Mouse (Mus musculus): Measurements from ENCODE around the gene A630023A22Rik. TPM values are rescaled to one million over a fixed set of nuclear protein-coding genes. Genes with fewer than 3 reads are reported as not detected.
A peak's percentile ranks its signal among the peaks of the same experiment; 100 is the strongest.

Gene A630023A22Rik
- polyA plus RNA-seq, 1 experiment from 2014 or later, result 1.3 TPM

GRCm38 (mm10) chr14:34078293-34078692 is 24.3 kb downstream of the A630023A22Rik start:
- Histone ChIP-seq H3K4me1 (replicated peaks; ENCODE audit: control insufficient read depth, insufficient read depth, low read length) (no peaks in the 10 kb centered on the region), H3K4me3 (ENCODE audit: low read depth, low read length) (no peak overlapping the region), H3K9ac (ENCODE audit: low read depth, low read length) (no peak overlapping the region), H3K9me3 (ENCODE audit: control insufficient read depth) (no peaks in the 10 kb centered on the region), H3K27ac (ENCODE audit: low read depth, low read length) (no peak overlapping the region), H3K27me3 (replicated peaks; ENCODE audit: control insufficient read depth, insufficient read depth, low read length) (no peaks in the 10 kb centered on the region), H3K4me2 (replicated peaks; ENCODE audit: low read depth) (no peak overlapping the region), H3K36me3 (ENCODE audit: control insufficient read depth, insufficient read depth) (no peaks in the 10 kb centered on the region)
- no peak for TF ChIP-seq CTCF (IDR thresholded peaks at IDR 0.05; ENCODE audit: low read depth)
- 60% methylated on average over 4 of the region's 4 CpGs for WGBS
- no peak; the same call in 1 of the 2 replicates for ATAC-seq

- no peak overlapping the region for H3K4me2 ChIP-seq (replicated peaks; ENCODE audit: low read depth)
- 0 out of 2 replicates have a peak, but pooled peaks have one; percentile 6 for TF ChIP-seq CTCF (IDR thresholded peaks at IDR 0.05; ENCODE audit: low read depth)
- no peak for ATAC-seq
- no peaks in the 10 kb centered on the region for H3K4me1 ChIP-seq (replicated peaks; ENCODE audit: control insufficient read depth, insufficient read depth, low read length)
- H3K4me3 ChIP-seq (ENCODE audit: low read depth, low read length), result no peak overlapping the region
- H3K9ac ChIP-seq (ENCODE audit: low read depth, low read length), result no peak overlapping the region
- H3K27me3 ChIP-seq (replicated peaks; ENCODE audit: control insufficient read depth, insufficient read depth, low read length), result no peaks in the 10 kb centered on the region
- H3K27ac ChIP-seq (ENCODE audit: low read depth, low read length), result no peak overlapping the region
- WGBS, result 74% methylated on average over 5 of the region's 5 CpGs
- no peaks in the 10 kb centered on the region for H3K36me3 ChIP-seq (ENCODE audit: control insufficient read depth, insufficient read depth)
- no peaks in the 10 kb centered on the region for H3K9me3 ChIP-seq (ENCODE audit: control insufficient read depth)
Measured at GRCm38 (mm10) chr14:34077222-34077621, 25.3 kb downstream of the A630023A22Rik start.

GRCm38 (mm10) chr14:34075346-34075745 is 27.2 kb downstream of the A630023A22Rik start:
- H3K27me3 ChIP-seq (replicated peaks; ENCODE audit: control insufficient read depth, insufficient read depth, low read length), result no peaks in the 10 kb centered on the region
- H3K9me3 ChIP-seq (ENCODE audit: control insufficient read depth), result no peaks in the 10 kb centered on the region
- H3K9ac ChIP-seq (ENCODE audit: low read depth, low read length), result no peak overlapping the region
- 44% methylated on average over 4 of the region's 4 CpGs for WGBS
- no peak for TF ChIP-seq CTCF (IDR thresholded peaks at IDR 0.05; ENCODE audit: low read depth)
- no peak overlapping the region for H3K4me3 ChIP-seq (ENCODE audit: low read depth, low read length)
- H3K36me3 ChIP-seq (ENCODE audit: control insufficient read depth, insufficient read depth), result no peaks in the 10 kb centered on the region
- ATAC-seq, result no peak
- no peak overlapping the region for H3K27ac ChIP-seq (ENCODE audit: low read depth, low read length)
- H3K4me2 ChIP-seq (replicated peaks; ENCODE audit: low read depth), result no peak overlapping the region
- H3K4me1 ChIP-seq (replicated peaks; ENCODE audit: control insufficient read depth, insufficient read depth, low read length), result no peaks in the 10 kb centered on the region

GRCm38 (mm10) chr14:34071665-34072064 is 30.9 kb downstream of the A630023A22Rik start:
- ATAC-seq, result no peak
- H3K27me3 ChIP-seq (replicated peaks; ENCODE audit: control insufficient read depth, insufficient read depth, low read length), result no peaks in the 10 kb centered on the region
- TF ChIP-seq CTCF (IDR thresholded peaks at IDR 0.05; ENCODE audit: low read depth), result 0 out of 2 replicates have a peak, but pooled peaks have one; percentile 16
- H3K4me3 ChIP-seq (ENCODE audit: low read depth, low read length), result no peak overlapping the region
- no peaks in the 10 kb centered on the region for H3K9me3 ChIP-seq (ENCODE audit: control insufficient read depth)
- no peak overlapping the region for H3K9ac ChIP-seq (ENCODE audit: low read depth, low read length)
- 65% methylated on average over 6 of the region's 6 CpGs for WGBS
- no peak overlapping the region for H3K4me2 ChIP-seq (replicated peaks; ENCODE audit: low read depth)
- no peaks in the 10 kb centered on the region for H3K4me1 ChIP-seq (replicated peaks; ENCODE audit: control insufficient read depth, insufficient read depth, low read length)
- no peaks in the 10 kb centered on the region for H3K36me3 ChIP-seq (ENCODE audit: control insufficient read depth, insufficient read depth)
- H3K27ac ChIP-seq (ENCODE audit: low read depth, low read length), result no peak overlapping the region

- H3K9me3 ChIP-seq (ENCODE audit: control insufficient read depth), result no peaks in the 10 kb centered on the region
- H3K27ac ChIP-seq (ENCODE audit: low read depth, low read length), result no peak within 1 kb of the TSS
- H3K4me1 ChIP-seq (replicated peaks; ENCODE audit: control insufficient read depth, insufficient read depth, low read length), result no peaks in the 10 kb centered on the region
- no peak within 1 kb of the TSS for H3K4me2 ChIP-seq (replicated peaks; ENCODE audit: low read depth)
- H3K36me3 ChIP-seq (ENCODE audit: control insufficient read depth, insufficient read depth), result no peaks in the 10 kb centered on the region
- no peak within 1 kb of the TSS for H3K4me3 ChIP-seq (ENCODE audit: low read depth, low read length)
- no peak for TF ChIP-seq CTCF (IDR thresholded peaks at IDR 0.05; ENCODE audit: low read depth)
- H3K9ac ChIP-seq (ENCODE audit: low read depth, low read length), result no peak within 1 kb of the TSS
- no peaks in the 10 kb centered on the region for H3K27me3 ChIP-seq (replicated peaks; ENCODE audit: control insufficient read depth, insufficient read depth, low read length)
- 90% methylated on average over 6 of the region's 6 CpGs for WGBS
- ATAC-seq, result no peak
Measured at GRCm38 (mm10) chr14:34052516-34052915, 50.0 kb downstream of the A630023A22Rik start, which contains the start of gene Antxrl. Gene Antxrl, plus strand, starts transcription at chr14:34052707.

- H3K27ac ChIP-seq (ENCODE audit: low read depth, low read length), result no peak overlapping the region
- H3K9ac ChIP-seq (ENCODE audit: low read depth, low read length), result no peak overlapping the region
- H3K4me3 ChIP-seq (ENCODE audit: low read depth, low read length), result no peak overlapping the region
- no peak for ATAC-seq
- 68% methylated on average over 5 of the region's 5 CpGs for WGBS
- H3K9me3 ChIP-seq (ENCODE audit: control insufficient read depth), result no peaks in the 10 kb centered on the region
- TF ChIP-seq CTCF (IDR thresholded peaks at IDR 0.05; ENCODE audit: low read depth), result no peak
- no peaks in the 10 kb centered on the region for H3K36me3 ChIP-seq (ENCODE audit: control insufficient read depth, insufficient read depth)
- H3K4me2 ChIP-seq (replicated peaks; ENCODE audit: low read depth), result no peak overlapping the region
- H3K27me3 ChIP-seq (replicated peaks; ENCODE audit: control insufficient read depth, insufficient read depth, low read length), result no peaks in the 10 kb centered on the region
- H3K4me1 ChIP-seq (replicated peaks; ENCODE audit: control insufficient read depth, insufficient read depth, low read length), result no peaks in the 10 kb centered on the region
Measured at GRCm38 (mm10) chr14:34050101-34050779, 52.3 kb downstream of the A630023A22Rik start.

Data from intestine, postnatal 0 days (tissue).